Mouse (Mus musculus): ENCODE measurements at regions not wholly inside any gene's neighbourhood (a gene's known extent, or its start where the extent isn't known, plus 50 kb on each side); places are given as distances from the start of the nearest gene placed in this dataset.

DNA sequence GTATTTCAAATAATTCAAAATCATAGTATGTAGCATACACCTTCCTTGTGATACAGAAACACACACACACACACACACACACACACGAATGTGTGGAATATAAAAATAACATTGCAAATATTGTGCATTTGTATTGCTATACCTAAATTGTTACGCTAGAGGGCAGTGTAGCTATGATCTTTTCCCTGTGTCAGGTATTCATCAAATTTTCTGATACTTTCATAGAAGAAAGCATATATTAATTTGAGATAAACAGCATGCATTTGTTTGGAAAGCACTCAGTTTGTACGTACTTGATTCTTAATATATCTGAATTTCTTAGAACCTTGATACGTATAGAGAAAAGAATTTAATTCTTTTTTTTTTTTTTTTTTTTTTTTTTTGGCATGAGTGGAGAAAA is 1700.9 kb upstream of the Sel1l start:
- Histone ChIP-seq H3K4me2 (no peak overlapping the region), H3K36me3 (no peaks in the 10 kb centered on the region), H3K27ac (no peak overlapping the region), H3K4me1 (replicated peaks) (no peaks in the 10 kb centered on the region), H3K4me3 (no peak overlapping the region), H3K9ac (no peak overlapping the region), H3K9me3 (replicated peaks) (no peaks in the 10 kb centered on the region), H3K27me3 (no peaks in the 10 kb centered on the region)
- 24% methylated on average over 4 of the region's 4 CpGs for WGBS
- no peak for ATAC-seq (replicated peaks; ENCODE audit: insufficient number of reproducible peaks, insufficient read depth, low FRiP score, low read depth)

DNA sequence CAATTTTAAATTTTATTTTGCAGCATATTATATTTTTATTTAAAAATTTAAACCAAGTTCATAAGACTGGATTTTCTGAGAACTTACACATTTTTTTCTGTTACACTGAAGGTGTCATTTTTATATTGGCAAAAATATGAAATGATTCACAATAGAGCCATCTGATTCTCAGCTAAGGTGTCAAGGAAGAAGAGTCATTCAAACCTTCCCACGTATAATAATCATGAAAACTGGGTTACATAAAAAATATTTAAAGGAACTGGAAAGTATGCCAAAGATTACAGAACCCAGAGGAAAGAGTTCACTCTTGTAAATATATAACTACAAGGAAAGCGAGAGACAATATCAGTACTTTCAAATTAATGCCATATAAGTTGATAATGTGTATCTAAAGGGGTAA is 1674.5 kb upstream of the Sel1l start:
- Histone ChIP-seq H3K9me3 (replicated peaks) (no peaks in the 10 kb centered on the region), H3K9ac (no peak overlapping the region), H3K27ac (no peak overlapping the region), H3K36me3 (no peaks in the 10 kb centered on the region), H3K4me1 (replicated peaks) (no peaks in the 10 kb centered on the region), H3K4me3 (no peak overlapping the region), H3K27me3 (no peaks in the 10 kb centered on the region), H3K4me2 (no peak overlapping the region)
- 76% methylated on average over 2 of the region's 2 CpGs for WGBS
- ATAC-seq (replicated peaks; ENCODE audit: insufficient number of reproducible peaks, insufficient read depth, low FRiP score, low read depth): no peak

GRCm38 (mm10) chr12:93486381-93486780 is 1637.4 kb upstream of the Sel1l start:
- H3K36me3 ChIP-seq: no peaks in the 10 kb centered on the region

DNA sequence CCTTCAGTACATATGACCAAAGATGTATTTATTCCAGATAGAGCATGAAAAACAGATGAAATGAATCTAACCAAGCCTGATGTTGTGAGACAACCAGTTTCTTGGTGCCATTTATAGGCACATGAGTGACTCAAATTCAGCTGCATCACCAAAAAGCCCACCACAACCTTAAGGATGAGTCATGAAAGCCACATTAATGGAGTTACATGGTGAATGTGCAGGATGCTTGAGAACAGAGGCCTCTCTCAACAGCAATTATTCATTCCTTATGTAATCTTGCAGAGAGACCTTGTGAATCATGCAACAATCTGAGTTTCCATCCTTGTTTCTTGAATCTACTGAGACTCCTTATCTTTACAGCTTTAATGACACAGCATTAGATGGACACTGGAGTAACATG is 1613.1 kb upstream of the Sel1l start:
- ATAC-seq (replicated peaks; ENCODE audit: insufficient number of reproducible peaks, insufficient read depth, low FRiP score, low read depth): no peak
- H3K4me1 ChIP-seq (replicated peaks): no peaks in the 10 kb centered on the region

More at GRCm38 (mm10) chr12:93486381-93486780, 1637.4 kb upstream of the Sel1l start:
- Histone ChIP-seq H3K4me2 (no peak overlapping the region), H3K27ac (no peak overlapping the region), H3K4me1 (replicated peaks) (no peaks in the 10 kb centered on the region), H3K9me3 (replicated peaks) (no peaks in the 10 kb centered on the region), H3K4me3 (no peak overlapping the region), H3K9ac (no peak overlapping the region), H3K27me3 (no peaks in the 10 kb centered on the region)
- ATAC-seq (replicated peaks; ENCODE audit: insufficient number of reproducible peaks, insufficient read depth, low FRiP score, low read depth): no peak
- WGBS: 51% methylated on average over 1 of the region's 1 CpGs

DNA sequence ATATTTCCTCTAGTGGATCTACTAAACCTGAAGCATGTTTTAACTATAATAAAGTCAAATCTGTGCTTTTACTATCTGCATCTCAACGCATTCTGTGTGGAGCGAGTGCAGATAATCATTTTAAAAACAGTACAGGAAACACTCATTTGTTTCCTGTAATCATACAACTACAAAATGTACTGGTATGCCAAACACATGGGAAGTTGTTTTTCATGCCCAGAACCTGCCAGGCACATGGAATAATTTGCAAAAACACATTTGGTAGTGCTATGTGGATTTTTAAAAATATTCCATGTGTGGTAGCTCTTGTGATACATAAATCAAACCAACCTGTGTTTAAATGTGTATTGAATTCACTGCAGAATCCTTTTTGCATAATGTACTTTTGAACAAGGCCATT is 1600.5 kb upstream of the Sel1l start:
- ATAC-seq (replicated peaks; ENCODE audit: insufficient number of reproducible peaks, insufficient read depth, low FRiP score, low read depth): no peak
- Histone ChIP-seq H3K9me3 (replicated peaks) (no peaks in the 10 kb centered on the region), H3K36me3 (no peaks in the 10 kb centered on the region), H3K4me3 (no peak overlapping the region), H3K4me2 (no peak overlapping the region), H3K27ac (no peak overlapping the region), H3K27me3 (no peaks in the 10 kb centered on the region), H3K4me1 (replicated peaks) (no peaks in the 10 kb centered on the region), H3K9ac (no peak overlapping the region)
- WGBS: 65% methylated on average over 2 of the region's 2 CpGs

More for the DNA sequence above, 1613.1 kb upstream of the Sel1l start:
- H3K4me2 ChIP-seq: no peak overlapping the region
- H3K36me3 ChIP-seq: no peaks in the 10 kb centered on the region
- H3K9ac ChIP-seq: no peak overlapping the region
- no peaks in the 10 kb centered on the region for H3K27me3 ChIP-seq
- H3K4me3 ChIP-seq: no peak overlapping the region
- H3K9me3 ChIP-seq (replicated peaks): no peaks in the 10 kb centered on the region
- no peak overlapping the region for H3K27ac ChIP-seq

GRCm38 (mm10) chr12:93429218-93429617 is 1580.3 kb upstream of the Sel1l start:
- Histone ChIP-seq H3K36me3 (no peaks in the 10 kb centered on the region), H3K4me1 (replicated peaks) (no peaks in the 10 kb centered on the region), H3K4me2 (no peak overlapping the region), H3K27ac (no peak overlapping the region), H3K27me3 (no peaks in the 10 kb centered on the region), H3K9ac (no peak overlapping the region), H3K9me3 (replicated peaks) (no peaks in the 10 kb centered on the region), H3K4me3 (no peak overlapping the region)
- no peak for ATAC-seq (replicated peaks; ENCODE audit: insufficient number of reproducible peaks, insufficient read depth, low FRiP score, low read depth)

DNA sequence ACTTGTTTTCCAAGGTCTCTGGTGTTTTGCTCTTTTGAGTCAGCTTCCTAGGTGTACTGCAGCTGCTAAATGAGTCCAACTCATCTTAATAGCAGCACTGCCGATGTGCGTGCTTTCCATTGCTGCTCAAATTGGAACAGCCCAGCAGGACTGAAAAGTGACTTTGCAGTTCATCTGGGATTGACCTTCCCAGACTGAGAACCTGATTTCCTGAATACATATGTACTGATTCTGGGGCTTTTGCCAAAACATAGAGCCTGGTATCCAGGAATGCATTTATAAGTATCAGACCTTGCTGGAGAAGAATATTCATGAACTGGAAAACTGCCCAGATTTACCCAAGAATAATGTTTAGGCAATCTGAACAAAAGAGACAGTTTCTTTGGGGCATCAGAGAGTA is 1579.0 kb upstream of the Sel1l start:
- no peak overlapping the region for H3K27ac ChIP-seq
- H3K36me3 ChIP-seq: no peaks in the 10 kb centered on the region
- no peak overlapping the region for H3K9ac ChIP-seq
- no peaks in the 10 kb centered on the region for H3K27me3 ChIP-seq
- WGBS: 84% methylated on average over 2 of the region's 2 CpGs
- no peak overlapping the region for H3K4me2 ChIP-seq
- no peaks in the 10 kb centered on the region for H3K4me1 ChIP-seq (replicated peaks)
- ATAC-seq (replicated peaks; ENCODE audit: insufficient number of reproducible peaks, insufficient read depth, low FRiP score, low read depth): no peak
- no peaks in the 10 kb centered on the region for H3K9me3 ChIP-seq (replicated peaks)
- no peak overlapping the region for H3K4me3 ChIP-seq

GRCm38 (mm10) chr12:93416381-93416780 is 1567.4 kb upstream of the Sel1l start:
- Histone ChIP-seq H3K27ac (no peak overlapping the region), H3K4me3 (no peak overlapping the region), H3K9me3 (replicated peaks) (no peaks in the 10 kb centered on the region), H3K4me1 (replicated peaks) (no peaks in the 10 kb centered on the region), H3K36me3 (no peaks in the 10 kb centered on the region), H3K9ac (no peak overlapping the region), H3K4me2 (no peak overlapping the region), H3K27me3 (no peaks in the 10 kb centered on the region)
- WGBS: 82% methylated on average over 6 of the region's 6 CpGs
- ATAC-seq (replicated peaks; ENCODE audit: insufficient number of reproducible peaks, insufficient read depth, low FRiP score, low read depth): no peak

DNA sequence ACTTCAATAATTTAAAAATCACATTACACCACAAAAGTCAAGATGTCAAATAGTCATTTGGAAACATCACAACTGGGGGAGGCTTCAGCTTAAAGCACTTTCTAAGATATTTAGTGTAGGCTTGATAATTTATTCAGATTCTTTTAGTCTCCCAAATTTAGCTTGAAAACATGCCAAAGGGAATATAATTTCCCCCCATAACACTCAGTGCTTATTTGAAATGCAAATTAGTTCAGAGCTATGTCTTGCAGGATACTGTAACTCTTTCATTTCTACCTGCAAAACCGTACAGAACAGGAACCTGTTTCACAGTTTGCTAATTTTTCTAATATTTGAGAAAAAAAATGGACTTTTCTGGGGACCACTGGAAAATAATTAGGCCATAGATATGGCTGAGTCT is 1566.8 kb upstream of the Sel1l start:
- H3K4me3 ChIP-seq: no peak overlapping the region
- no peak overlapping the region for H3K9ac ChIP-seq
- H3K36me3 ChIP-seq: no peaks in the 10 kb centered on the region
- H3K4me2 ChIP-seq: no peak overlapping the region
- 56% methylated on average over 1 of the region's 1 CpGs for WGBS
- no peaks in the 10 kb centered on the region for H3K4me1 ChIP-seq (replicated peaks)
- no peaks in the 10 kb centered on the region for H3K9me3 ChIP-seq (replicated peaks)
- H3K27ac ChIP-seq: no peak overlapping the region
- ATAC-seq (replicated peaks; ENCODE audit: insufficient number of reproducible peaks, insufficient read depth, low FRiP score, low read depth): no peak
- no peaks in the 10 kb centered on the region for H3K27me3 ChIP-seq

DNA sequence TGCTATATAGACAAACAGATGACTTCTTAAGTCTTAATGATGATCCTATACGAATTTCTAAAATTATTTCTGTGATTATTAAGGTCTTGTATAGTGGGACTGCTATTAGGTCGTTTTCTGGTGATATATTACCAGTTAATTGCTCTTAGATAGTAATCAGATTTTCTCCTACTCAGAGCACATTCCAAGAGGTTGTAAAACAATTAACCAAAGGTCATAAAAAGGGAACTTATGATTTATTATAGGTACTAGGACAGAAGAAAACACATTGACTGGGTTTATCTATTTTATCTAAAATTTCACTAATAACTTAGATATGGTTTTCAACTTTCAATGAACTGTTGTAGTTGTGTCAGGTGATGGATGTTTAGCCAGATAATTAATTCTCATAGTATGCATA is 1536.6 kb upstream of the Sel1l start:
- H3K4me3 ChIP-seq: no peak overlapping the region
- no peak overlapping the region for H3K4me2 ChIP-seq
- H3K27ac ChIP-seq: no peak overlapping the region
- H3K9ac ChIP-seq: no peak overlapping the region
- no peaks in the 10 kb centered on the region for H3K36me3 ChIP-seq
- no peaks in the 10 kb centered on the region for H3K27me3 ChIP-seq
- WGBS: 26% methylated on average over 2 of the region's 2 CpGs
- no peak for ATAC-seq (replicated peaks; ENCODE audit: insufficient number of reproducible peaks, insufficient read depth, low FRiP score, low read depth)
- no peaks in the 10 kb centered on the region for H3K4me1 ChIP-seq (replicated peaks)
- H3K9me3 ChIP-seq (replicated peaks): no peaks in the 10 kb centered on the region

- Histone ChIP-seq H3K9me3 (replicated peaks) (no peaks in the 10 kb centered on the region), H3K36me3 (no peaks in the 10 kb centered on the region), H3K4me2 (no peak overlapping the region), H3K9ac (no peak overlapping the region), H3K27me3 (no peaks in the 10 kb centered on the region), H3K4me1 (replicated peaks) (no peaks in the 10 kb centered on the region), H3K4me3 (no peak overlapping the region), H3K27ac (no peak overlapping the region)
- 50% methylated on average over 4 of the region's 4 CpGs for WGBS
- ATAC-seq (replicated peaks; ENCODE audit: insufficient number of reproducible peaks, insufficient read depth, low FRiP score, low read depth): no peak
Observed at GRCm38 (mm10) chr12:93342933-93343332, 1494.0 kb upstream of the Sel1l start.

GRCm38 (mm10) chr12:93342525-93342924 is 1493.6 kb upstream of the Sel1l start:
- no peaks in the 10 kb centered on the region for H3K4me1 ChIP-seq (replicated peaks)
- H3K4me3 ChIP-seq: no peak overlapping the region
- WGBS: 76% methylated on average over 4 of the region's 4 CpGs
- no peaks in the 10 kb centered on the region for H3K9me3 ChIP-seq (replicated peaks)
- H3K27ac ChIP-seq: no peak overlapping the region
- H3K27me3 ChIP-seq: no peaks in the 10 kb centered on the region
- ATAC-seq (replicated peaks; ENCODE audit: insufficient number of reproducible peaks, insufficient read depth, low FRiP score, low read depth): no peak
- no peaks in the 10 kb centered on the region for H3K36me3 ChIP-seq
- H3K9ac ChIP-seq: no peak overlapping the region
- H3K4me2 ChIP-seq: no peak overlapping the region

GRCm38 (mm10) chr12:93335520-93335919 is 1486.6 kb upstream of the Sel1l start:
- Histone ChIP-seq H3K9me3 (replicated peaks) (no peaks in the 10 kb centered on the region), H3K4me2 (no peak overlapping the region), H3K9ac (no peak overlapping the region), H3K27ac (no peak overlapping the region), H3K4me3 (no peak overlapping the region), H3K27me3 (no peaks in the 10 kb centered on the region), H3K4me1 (replicated peaks) (no peaks in the 10 kb centered on the region), H3K36me3 (no peaks in the 10 kb centered on the region)
- no peak for ATAC-seq (replicated peaks; ENCODE audit: insufficient number of reproducible peaks, insufficient read depth, low FRiP score, low read depth)
- 81% methylated on average over 1 of the region's 1 CpGs for WGBS
